Mouse (Mus musculus): ENCODE measurements around the gene Ankrd45. TPM values are rescaled to one million over a fixed set of nuclear protein-coding genes. Genes with fewer than 3 reads are reported as not detected.
"Not testable (repeated sequence)": the region's sequence is repeated elsewhere in the genome, so short reads cannot be mapped to it uniquely, and the experiment has no call there.

Ankrd45 gene
- total RNA-seq, 2 experiments from 2014 or later: 39.6 to 45.7 TPM

DNA sequence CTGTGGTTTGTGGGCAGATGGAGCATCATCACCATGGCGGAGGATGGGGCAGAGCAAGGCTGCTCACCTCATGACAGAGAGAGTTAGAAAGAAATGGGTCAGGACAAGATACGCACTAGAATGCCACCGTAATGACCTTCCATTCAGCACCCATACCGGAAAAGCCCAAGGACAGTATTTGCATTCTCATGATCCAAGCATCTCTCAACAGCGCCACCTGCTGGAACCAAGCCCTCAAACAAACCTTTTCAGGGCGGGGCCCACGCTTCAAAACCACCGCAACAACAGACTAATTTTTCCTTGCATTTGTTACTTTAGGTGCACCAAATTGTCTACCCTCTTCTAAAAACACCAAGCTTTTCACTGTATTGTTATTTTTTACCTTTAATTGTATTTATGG, 38.2 kb downstream of the Ankrd45 start:
- intact Hi-C loops (cut with DNase I): no loop called here
- peak in 1 of 2 experiments; percentile 40 for DNase-seq (ENCODE audit: extremely low spot score in 1 of 2, low spot score in 2 of 2)

DNA sequence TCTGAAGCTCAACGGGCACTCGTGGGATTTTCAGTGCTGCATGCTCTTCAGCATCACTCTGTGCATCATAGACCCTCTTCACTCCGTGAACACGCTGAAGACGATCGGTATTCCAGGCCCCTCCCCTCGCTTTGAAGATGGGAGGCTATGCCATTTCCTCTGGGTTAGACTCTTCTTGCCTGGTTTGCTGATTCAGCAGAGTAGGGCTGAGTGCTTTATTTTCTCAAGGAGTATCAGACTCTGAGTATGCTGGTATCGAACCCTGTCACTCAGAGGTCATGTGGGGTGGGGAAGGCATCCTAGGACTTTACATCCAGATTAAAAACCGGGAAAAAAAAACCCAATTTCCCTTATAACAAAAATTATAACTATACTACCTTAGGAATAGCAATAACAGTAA, 39.9 kb downstream of the Ankrd45 start:
- no peak for DNase-seq (ENCODE audit: extremely low spot score in 1 of 2, low spot score in 2 of 2)
- intact Hi-C loops (cut with DNase I): no loop called here

DNA sequence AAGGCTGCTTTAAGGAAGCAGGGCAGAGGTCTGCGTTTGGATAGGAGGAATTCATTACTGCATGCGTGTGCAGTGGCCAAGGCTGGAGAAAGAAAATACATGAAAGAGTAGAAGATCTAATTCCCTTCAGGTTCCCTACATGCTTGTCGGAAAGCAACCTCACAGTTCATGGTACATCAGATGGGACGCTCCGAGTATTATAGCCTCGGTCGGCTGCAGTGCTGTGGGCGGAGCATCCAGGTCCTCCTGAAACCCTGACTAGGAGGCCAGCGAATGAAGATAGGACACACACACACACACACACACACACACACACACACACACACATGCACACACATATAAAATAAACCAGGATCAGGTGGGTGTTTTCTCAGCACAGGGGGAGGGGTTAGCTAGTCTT, 41.2 kb downstream of the Ankrd45 start:
- intact Hi-C loops (cut with DNase I): no loop called here
- DNase-seq (ENCODE audit: extremely low spot score in 1 of 2, low spot score in 2 of 2): no peak

DNA sequence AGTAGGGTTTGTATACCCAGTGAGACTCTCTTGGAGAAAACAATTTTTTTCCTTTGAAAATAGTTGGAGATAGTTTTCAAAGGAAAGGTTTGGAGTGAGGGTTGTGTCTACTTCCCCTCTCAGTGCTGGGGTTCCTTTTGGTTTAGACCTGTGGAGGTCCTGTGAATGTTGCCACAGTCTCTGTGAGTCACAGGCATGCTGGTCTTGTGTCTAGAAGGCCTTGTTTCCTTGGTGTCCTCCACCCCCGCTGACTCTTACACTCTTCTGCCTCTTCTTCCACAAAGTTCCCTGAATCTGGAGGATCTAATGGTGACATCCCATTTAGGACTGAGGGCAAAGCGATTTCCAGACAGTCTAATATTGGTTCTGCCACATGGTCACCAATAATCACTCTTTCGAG, 42.9 kb downstream of the Ankrd45 start:
- no peak for DNase-seq (ENCODE audit: extremely low spot score in 1 of 2, low spot score in 2 of 2)
- intact Hi-C loops (cut with DNase I): no loop called here

- intact Hi-C loops (cut with DNase I): no loop called here
- DNase-seq (ENCODE audit: extremely low spot score in 1 of 2, low spot score in 2 of 2): no peak
These were observed 47.9 kb downstream of the Ankrd45 start for GRCm38 (mm10) chr1:161190253-161190910.

GRCm38 (mm10) chr1:161195541-161196351, 53.3 kb downstream of the Ankrd45 start:
- intact Hi-C loops (cut with DNase I): no loop called here
- DNase-seq (ENCODE audit: extremely low spot score in 1 of 2, low spot score in 2 of 2): peak; percentile 86 to 89

DNA sequence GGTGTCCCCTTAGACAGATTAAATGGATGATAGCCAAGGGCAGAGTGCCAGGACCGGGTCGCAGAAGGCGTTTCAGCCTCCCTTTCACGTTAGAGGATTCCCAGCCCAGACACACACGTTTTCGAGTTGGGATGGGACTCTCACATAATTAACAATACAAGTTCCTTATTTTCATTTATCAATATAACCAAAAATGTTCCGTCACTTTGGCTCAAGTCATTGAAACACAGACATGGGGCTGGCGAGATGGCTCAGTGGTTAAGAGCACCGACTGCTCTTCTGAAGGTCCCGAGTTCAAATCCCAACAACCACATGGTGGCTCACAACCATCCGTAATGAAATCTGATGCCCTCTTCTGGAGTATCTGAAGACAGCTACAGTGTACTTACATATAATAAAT, 53.9 kb downstream of the Ankrd45 start:
- intact Hi-C loops (cut with DNase I); DNase-seq (ENCODE audit: extremely low spot score in 1 of 2, low spot score in 2 of 2): not testable (repeated sequence)

GRCm38 (mm10) chr1:161199856-161200255, 57.4 kb downstream of the Ankrd45 start:
- DNase-seq (ENCODE audit: extremely low spot score in 1 of 2, low spot score in 2 of 2): no peak
- intact Hi-C loops (cut with DNase I): no loop called here

- intact Hi-C loops (cut with DNase I): no loop called here
- no peak for DNase-seq (ENCODE audit: extremely low spot score in 1 of 2, low spot score in 2 of 2)
These were observed 72.0 kb downstream of the Ankrd45 start for GRCm38 (mm10) chr1:161214465-161214864.

- DNase-seq (ENCODE audit: extremely low spot score in 1 of 2, low spot score in 2 of 2): no peak
- intact Hi-C loops (cut with DNase I): no loop called here
These were observed 77.3 kb downstream of the Ankrd45 start for GRCm38 (mm10) chr1:161219816-161220215.

Other genes with a start within 250 kb of the Ankrd45 start
- gene Rc3h1, start 236.3 kb upstream of the Ankrd45 start, total RNA-seq (2021): 10 to 100 TPM; 37.6 to 43.2 TPM
- under 1 TPM; 0.11 to 0.24 TPM for gene Serpinc1, start 164.1 kb upstream of the Ankrd45 start, total RNA-seq (2021)
- 10 to 100 TPM; 18.4 to 29.5 TPM for gene Zbtb37, start 107.8 kb upstream of the Ankrd45 start, total RNA-seq (2021)
- gene Dars2, start 72.0 kb upstream of the Ankrd45 start, total RNA-seq (2021): 10 to 100 TPM; 23.3 to 27.8 TPM
- gene Cenpl, start 72.0 kb upstream of the Ankrd45 start, total RNA-seq (2021): 1 to 10 TPM; 2.1 to 2.3 TPM
- 10 to 100 TPM; 19.5 to 20.1 TPM for gene Klhl20, start 11.2 kb upstream of the Ankrd45 start, total RNA-seq (2021)
- gene Tex50, start 16.6 kb downstream of the Ankrd45 start, total RNA-seq (2021): not detected
- gene Prdx6, start 108.5 kb downstream of the Ankrd45 start, total RNA-seq (2021): 100 to 1,000 TPM; 192 to 206 TPM

Measured in left cerebral cortex, postnatal 10 days (tissue).